Mouse (Mus musculus) stomach, postnatal 0 days (tissue): ENCODE results near the gene Phka2. TPM values are rescaled to one million over a fixed set of nuclear protein-coding genes. Genes with fewer than 3 reads are reported as not detected.

Experiments used
- ATAC-seq: fragments of 200-750 bp; cut with Nextera tagmentation; 2 replicates; pipeline ENCODE4 v1.8.0; 2017; ENCODE audit not compliant: low FRiP score, low TSS enrichment
- DNase-seq: peaks from one replicate; pipeline ENCODE4 v3.0.0-alpha.2; 2016; ENCODE audit warnings: low spot score
- H3K27ac ChIP-seq: fragments of 300-500 bp; sonication (generic); replicated peaks from 2 replicates; pipeline ENCODE4 v1.5.1; 2014; ENCODE audit warnings: mild to moderate bottlenecking, control low read depth
- H3K27me3 ChIP-seq: fragments of 300-500 bp; sonication (generic); 2 replicates; pipeline ENCODE4 v1.6.1; 2014; ENCODE audit warnings: low read length; ENCODE audit not compliant: control insufficient read depth, insufficient read depth
- H3K36me3 ChIP-seq: fragments of 300-500 bp; sonication (generic); 2 replicates; pipeline ENCODE4 v1.6.1; 2014; ENCODE audit warnings: low read length, mixed read lengths; ENCODE audit not compliant: control insufficient read depth, insufficient read depth
- H3K4me1 ChIP-seq: fragments of 300-500 bp; sonication (generic); replicated peaks from 2 replicates; pipeline ENCODE4 v1.6.1; 2014; ENCODE audit warnings: antibody characterized with exemption; ENCODE audit not compliant: control insufficient read depth, insufficient read depth
- H3K4me2 ChIP-seq: fragments of 300-500 bp; sonication (generic); replicated peaks from 2 replicates; pipeline ENCODE4 v1.6.1; 2014; ENCODE audit warnings: low read depth, mild to moderate bottlenecking, control low read depth, moderate library complexity
- H3K4me3 ChIP-seq: fragments of 300-500 bp; sonication (generic); 2 replicates; pipeline ENCODE4 v1.5.1; 2014; ENCODE audit warnings: low read depth, low read length, control low read depth
- H3K9ac ChIP-seq: fragments of 300-500 bp; sonication (generic); 2 replicates; pipeline ENCODE4 v1.6.1; 2014; ENCODE audit warnings: mild to moderate bottlenecking, low read length, control low read depth, mixed read lengths
- H3K9me3 ChIP-seq: fragments of 300-500 bp; sonication (generic); 2 replicates; pipeline ENCODE4 v1.6.1; 2016; ENCODE audit warnings: low read length; ENCODE audit not compliant: control insufficient read depth
- CTCF ChIP-seq: IDR thresholded peaks from 2 replicates; pipeline ENCODE4 v1.5.1; 2016; ENCODE audit warnings: antibody characterized with exemption, low read depth, mild to moderate bottlenecking, moderate library complexity
- EP300 ChIP-seq: optimal IDR thresholded peaks from 2 replicates; pipeline ENCODE3; 2016; ENCODE audit warnings: antibody characterized with exemption
- WGBS: fragments of 180-500 bp; shearing (Covaris S2); extraction: QIAGEN DNeasy Blood & Tissue Kit; methylation state at CpG from one replicate; pipeline ENCODE4 v1.1.7; 2014; 5-methylcytosine and 5-hydroxymethylcytosine counted together
- polyA plus RNA-seq: library from polyadenylated mRNA; unstranded; fragments of >200 nt; fragmentation: Nextera tagmentation; extraction: Ambion mirVana; gene quantifications from 2 replicates; pipeline ENCODE4 v1.2.1, GENCODE M21; 2015

The Phka2 gene
- polyA plus RNA-seq, 1 experiment from 2014 or later, result 5.7 TPM

- DNase-seq, result no peak
- no peaks in the 10 kb centered on the region for H3K9me3 ChIP-seq
- 44% methylated on average over 1 of the region's 1 CpGs for WGBS
Observed at GRCm38 (mm10) chrX:160602770-160603169, 100.8 kb downstream of the Phka2 start.

GRCm38 (mm10) chrX:160603316-160603715, 101.3 kb downstream of the Phka2 start:
- Histone ChIP-seq H3K4me3 (no peak overlapping the region), H3K9me3 (no peaks in the 10 kb centered on the region), H3K27me3 (no peaks in the 10 kb centered on the region), H3K4me2 (no peak overlapping the region), H3K27ac (no peak overlapping the region), H3K4me1 (no peaks in the 10 kb centered on the region), H3K9ac (no peak overlapping the region), H3K36me3 (no peaks in the 10 kb centered on the region)
- 82% methylated on average over 1 of the region's 2 CpGs for WGBS
- DNase-seq (no peak), ATAC-seq (no peak)
- no peak for TF ChIP-seq CTCF
- TF ChIP-seq EP300, result no peak

More at GRCm38 (mm10) chrX:160602770-160603169, 100.8 kb downstream of the Phka2 start:
- no peak for TF ChIP-seq EP300
- no peak for TF ChIP-seq CTCF
- no peaks in the 10 kb centered on the region for H3K4me1 ChIP-seq
- H3K27me3 ChIP-seq, result no peaks in the 10 kb centered on the region
- H3K9ac ChIP-seq, result no peak overlapping the region
- H3K27ac ChIP-seq, result no peak overlapping the region
- no peaks in the 10 kb centered on the region for H3K36me3 ChIP-seq
- no peak overlapping the region for H3K4me3 ChIP-seq
- peak; percentile 66; the same call in 1 of the 2 replicates for ATAC-seq
- no peak overlapping the region for H3K4me2 ChIP-seq

- TF ChIP-seq CTCF, result no peak
- TF ChIP-seq EP300, result no peak
- H3K9me3 ChIP-seq, result no peaks in the 10 kb centered on the region
- 41% methylated on average over 6 of the region's 6 CpGs for WGBS
- H3K36me3 ChIP-seq, result no peaks in the 10 kb centered on the region
- no peak overlapping the region for H3K4me2 ChIP-seq
- 0 out of 2 replicates have a peak overlapping the region, but pooled peaks have one; percentile 24 for H3K27ac ChIP-seq
- H3K4me1 ChIP-seq, result no peaks in the 10 kb centered on the region
- H3K9ac ChIP-seq, result no peak overlapping the region
- DNase-seq (no peak), ATAC-seq (peak; percentile 50; the same call in 1 of the 2 replicates)
- H3K27me3 ChIP-seq, result no peaks in the 10 kb centered on the region
- H3K4me3 ChIP-seq, result no peak overlapping the region
Observed at GRCm38 (mm10) chrX:160603981-160604541, 102.1 kb downstream of the Phka2 start.

- Histone ChIP-seq H3K4me3 (no peak overlapping the region), H3K36me3 (no peaks in the 10 kb centered on the region), H3K9ac (no peak overlapping the region), H3K4me1 (no peaks in the 10 kb centered on the region), H3K27ac (no peak overlapping the region), H3K4me2 (no peak overlapping the region), H3K9me3 (no peaks in the 10 kb centered on the region), H3K27me3 (no peaks in the 10 kb centered on the region)
- no peak for ATAC-seq
- TF ChIP-seq EP300, result no peak
- peak; percentile 70 for TF ChIP-seq CTCF
- peak; percentile 48 for DNase-seq
- 50% methylated on average over 3 of the region's 3 CpGs for WGBS
Observed at GRCm38 (mm10) chrX:160609849-160610248, 107.9 kb downstream of the Phka2 start.

GRCm38 (mm10) chrX:160610482-160610881, 108.5 kb downstream of the Phka2 start:
- Histone ChIP-seq H3K9ac (no peak overlapping the region), H3K4me1 (no peaks in the 10 kb centered on the region), H3K9me3 (no peaks in the 10 kb centered on the region), H3K36me3 (no peaks in the 10 kb centered on the region), H3K4me2 (no peak overlapping the region), H3K27me3 (no peaks in the 10 kb centered on the region), H3K27ac (no peak overlapping the region), H3K4me3 (no peak overlapping the region)
- no peak for DNase-seq
- ATAC-seq, result no peak
- 78% methylated on average over 2 of the region's 2 CpGs for WGBS
- TF ChIP-seq EP300 (no peak), CTCF (no peak)

- 49% methylated on average over 4 of the region's 4 CpGs for WGBS
- Histone ChIP-seq H3K9ac (no peak overlapping the region), H3K27me3 (no peaks in the 10 kb centered on the region), H3K36me3 (no peaks in the 10 kb centered on the region), H3K4me3 (no peak overlapping the region), H3K27ac (no peak overlapping the region), H3K4me2 (no peak overlapping the region), H3K9me3 (no peaks in the 10 kb centered on the region), H3K4me1 (no peaks in the 10 kb centered on the region)
- TF ChIP-seq EP300 (no peak), CTCF (no peak)
- DNase-seq, result no peak
- no peak for ATAC-seq
Observed at GRCm38 (mm10) chrX:160610882-160611644, 109.1 kb downstream of the Phka2 start.

Other genes with a start within 250 kb of the Phka2 start
- gene Adgrg2, start 111.5 kb upstream of the Phka2 start, polyA plus RNA-seq, result 6.8 and 7.1 TPM in 2 replicates
- 0.05 and 0.06 TPM in 2 replicates for gene Ppef1, start 233.6 kb downstream of the Phka2 start, polyA plus RNA-seq